Mouse (Mus musculus): ENCODE results near the gene Gipc1. TPM values are rescaled to one million over a fixed set of nuclear protein-coding genes. Genes with fewer than 3 reads are reported as not detected.

Gipc1 gene
- polyA plus RNA-seq, 1 experiment from 2014 or later: 220 TPM

DNA sequence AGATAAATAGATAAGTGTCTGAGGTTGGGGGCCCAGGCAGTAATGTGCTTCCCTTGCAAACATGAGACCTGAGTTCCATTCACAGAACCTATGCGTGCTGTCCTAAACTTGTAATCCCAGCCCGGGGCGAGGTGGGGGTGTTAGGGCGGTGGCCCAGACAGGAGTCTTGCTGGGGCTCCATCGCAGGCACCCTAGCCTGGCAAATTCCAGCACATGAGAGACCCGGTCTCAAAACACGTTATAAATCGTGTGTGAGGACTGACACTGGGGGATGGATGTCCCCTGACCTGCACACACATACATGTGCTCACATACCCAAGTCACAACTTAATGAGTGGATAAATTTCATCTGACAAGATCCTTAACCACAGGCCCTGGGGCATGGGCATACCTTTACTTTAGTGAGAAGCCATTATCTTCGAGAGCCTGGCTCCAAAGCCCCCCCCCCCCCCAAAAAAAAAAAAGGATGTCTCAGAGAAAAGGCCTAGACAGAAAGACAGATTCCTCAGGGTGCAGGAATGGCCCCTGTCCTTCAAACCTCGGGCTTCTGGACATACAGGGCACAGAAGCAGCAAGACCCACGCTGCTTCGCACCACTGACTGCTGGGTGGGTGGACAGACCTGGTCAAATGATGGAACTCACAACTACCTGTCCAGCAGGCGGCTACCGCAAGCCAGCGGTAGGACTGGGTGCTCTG lies 30.6 kb upstream of the Gipc1 start:
- no peaks in the 10 kb centered on the region for H3K27me3 ChIP-seq
- H3K9ac ChIP-seq: peak overlapping the region; percentile 42
- 56% methylated on average over 15 of the region's 15 CpGs for WGBS
- H3K4me2 ChIP-seq: peak overlapping the region; percentile 74
- H3K4me1 ChIP-seq: peaks cover 7% of the 10 kb centered on the region
- H3K27ac ChIP-seq: no peak overlapping the region
- no peaks in the 10 kb centered on the region for H3K9me3 ChIP-seq (replicated peaks)
- ATAC-seq (replicated peaks; ENCODE audit: low FRiP score): peak; percentile 46
- no peaks in the 10 kb centered on the region for H3K36me3 ChIP-seq
- peak overlapping the region; percentile 46 for H3K4me3 ChIP-seq (replicated peaks)

DNA sequence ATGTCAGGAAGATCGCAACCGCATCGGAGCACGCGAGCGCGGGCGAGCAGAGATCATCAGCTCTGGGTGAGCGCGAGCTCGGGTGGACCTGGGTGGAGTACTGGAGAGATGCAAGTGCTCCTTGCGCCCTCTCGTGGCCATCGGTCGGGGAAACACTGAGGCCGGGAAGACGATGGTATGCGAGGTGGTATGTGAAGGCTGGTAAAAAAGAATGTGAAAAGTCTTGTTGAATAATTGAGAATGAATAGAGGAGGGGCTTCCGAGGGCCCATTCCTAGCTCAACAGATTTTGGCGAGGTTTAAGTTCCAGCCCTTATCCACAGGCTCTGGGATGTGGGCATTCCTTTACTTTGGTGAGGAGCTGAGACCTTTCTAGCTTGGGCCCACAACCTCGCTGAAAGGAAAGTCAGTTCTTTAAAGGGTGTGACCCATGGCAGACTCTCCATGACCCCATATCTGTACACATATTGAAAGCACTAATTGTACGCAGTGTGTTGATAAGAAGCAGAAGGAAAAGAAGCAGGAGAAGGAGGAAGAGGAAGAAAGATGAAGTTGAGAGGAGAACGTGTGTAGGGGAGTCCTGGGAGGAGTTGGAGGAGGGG lies 30.0 kb upstream of the Gipc1 start:
- peak overlapping the region; percentile 42 for H3K9ac ChIP-seq
- ATAC-seq (replicated peaks; ENCODE audit: low FRiP score): peak; percentile 91
- no peaks in the 10 kb centered on the region for H3K36me3 ChIP-seq
- H3K4me2 ChIP-seq: peak overlapping the region; percentile 74
- H3K9me3 ChIP-seq (replicated peaks): no peaks in the 10 kb centered on the region
- H3K27ac ChIP-seq: no peak overlapping the region
- 0 out of 2 replicates have a peak, but pooled peaks cover 3% of the 10 kb centered on the region for H3K27me3 ChIP-seq
- H3K4me1 ChIP-seq: peaks cover 7% of the 10 kb centered on the region
- WGBS: 10% methylated on average over 23 of the region's 23 CpGs
- peak overlapping the region; percentile 46 for H3K4me3 ChIP-seq (replicated peaks)

DNA sequence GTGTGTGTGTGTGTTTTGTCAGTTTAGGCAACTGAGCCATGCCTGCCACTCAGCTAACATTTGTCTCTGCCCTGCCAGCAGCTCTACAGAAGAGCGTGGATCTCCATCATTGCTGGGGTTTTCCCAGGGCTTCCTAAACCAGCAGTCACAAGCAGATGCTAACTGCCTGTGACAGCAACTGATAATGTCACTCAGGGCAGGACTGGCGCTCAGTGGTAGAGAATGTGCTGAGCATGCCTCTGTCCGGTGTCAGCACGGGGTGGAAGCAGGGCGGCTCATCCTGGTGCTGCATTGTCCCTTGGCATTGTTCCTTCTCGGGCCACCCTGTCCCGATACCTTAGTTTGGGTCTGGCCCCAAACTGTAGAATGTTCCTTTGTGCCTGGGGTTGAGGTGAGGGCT lies 28.9 kb upstream of the Gipc1 start:
- no peaks in the 10 kb centered on the region for H3K36me3 ChIP-seq
- H3K4me1 ChIP-seq: peaks cover 7% of the 10 kb centered on the region
- 0 out of 2 replicates have a peak, but pooled peaks cover 3% of the 10 kb centered on the region for H3K27me3 ChIP-seq
- no peaks in the 10 kb centered on the region for H3K9me3 ChIP-seq (replicated peaks)
- no peak overlapping the region for H3K4me2 ChIP-seq
- no peak for ATAC-seq (replicated peaks; ENCODE audit: low FRiP score)
- 86% methylated on average over 7 of the region's 7 CpGs for WGBS
- H3K9ac ChIP-seq: no peak overlapping the region
- no peak overlapping the region for H3K27ac ChIP-seq
- H3K4me3 ChIP-seq (replicated peaks): no peak overlapping the region

DNA sequence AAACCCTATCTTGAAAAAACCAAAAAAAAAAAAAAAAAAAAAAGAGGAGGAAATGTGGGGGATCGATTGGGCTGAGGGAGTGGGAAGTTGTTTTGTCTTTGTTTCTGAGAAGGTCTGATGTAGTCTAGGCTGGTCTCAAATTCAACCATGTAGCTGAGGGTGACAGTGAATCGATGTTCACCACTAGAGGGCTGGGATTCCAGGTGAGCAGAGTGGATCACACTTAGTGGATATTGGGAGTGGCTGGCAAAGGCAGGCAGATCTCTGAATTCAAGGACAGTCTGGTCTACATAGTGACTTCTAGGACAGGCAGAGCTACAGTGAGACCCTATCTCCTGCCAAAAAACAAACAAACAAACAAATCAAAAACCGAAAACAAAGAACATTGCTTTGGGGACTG lies 27.7 kb upstream of the Gipc1 start:
- Histone ChIP-seq H3K4me1 (peaks cover 7% of the 10 kb centered on the region), H3K9ac (no peak overlapping the region), H3K36me3 (no peaks in the 10 kb centered on the region), H3K4me3 (replicated peaks) (no peak overlapping the region), H3K27me3 (0 out of 2 replicates have a peak, but pooled peaks cover 3% of the 10 kb centered on the region), H3K9me3 (replicated peaks) (no peaks in the 10 kb centered on the region), H3K4me2 (no peak overlapping the region), H3K27ac (no peak overlapping the region)
- ATAC-seq (replicated peaks; ENCODE audit: low FRiP score): no peak
- WGBS: 45% methylated on average over 3 of the region's 3 CpGs

DNA sequence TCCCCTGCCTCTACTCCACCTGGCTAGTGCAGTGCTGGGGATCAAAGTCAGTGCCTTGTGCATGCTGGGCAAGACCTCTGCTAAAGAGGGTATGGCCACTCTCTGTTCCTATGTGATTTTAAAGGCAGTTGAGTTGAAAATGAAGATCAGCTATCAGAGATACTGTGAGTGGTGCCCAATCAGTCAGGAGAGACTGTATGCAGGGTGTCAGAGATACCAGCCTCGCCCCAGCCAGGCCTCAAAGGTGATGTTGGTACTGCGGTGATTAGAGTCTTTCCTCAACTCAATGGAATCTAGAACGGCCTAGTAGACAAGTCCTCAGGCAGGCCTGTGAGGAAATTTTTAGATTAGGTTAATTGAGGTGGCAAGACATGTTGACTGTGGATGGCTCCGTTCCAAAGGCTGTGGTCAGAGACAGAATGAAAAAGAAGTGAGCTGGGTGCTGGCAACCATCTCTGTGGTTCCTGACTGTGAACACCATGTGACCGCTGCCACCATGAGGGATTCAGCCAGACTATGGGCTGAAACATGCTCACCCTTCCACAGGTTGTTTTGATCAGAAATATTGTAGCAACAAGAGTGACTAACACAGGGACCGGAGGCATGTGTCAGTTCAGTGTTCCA lies 26.7 kb upstream of the Gipc1 start:
- no peak for ATAC-seq (replicated peaks; ENCODE audit: low FRiP score)
- WGBS: 89% methylated on average over 6 of the region's 6 CpGs
- no peak overlapping the region for H3K9ac ChIP-seq
- H3K27me3 ChIP-seq: 0 out of 2 replicates have a peak, but pooled peaks cover 3% of the 10 kb centered on the region
- no peak overlapping the region for H3K4me2 ChIP-seq
- peaks cover 7% of the 10 kb centered on the region for H3K4me1 ChIP-seq
- H3K9me3 ChIP-seq (replicated peaks): no peaks in the 10 kb centered on the region
- H3K36me3 ChIP-seq: no peaks in the 10 kb centered on the region
- H3K4me3 ChIP-seq (replicated peaks): no peak overlapping the region
- no peak overlapping the region for H3K27ac ChIP-seq

DNA sequence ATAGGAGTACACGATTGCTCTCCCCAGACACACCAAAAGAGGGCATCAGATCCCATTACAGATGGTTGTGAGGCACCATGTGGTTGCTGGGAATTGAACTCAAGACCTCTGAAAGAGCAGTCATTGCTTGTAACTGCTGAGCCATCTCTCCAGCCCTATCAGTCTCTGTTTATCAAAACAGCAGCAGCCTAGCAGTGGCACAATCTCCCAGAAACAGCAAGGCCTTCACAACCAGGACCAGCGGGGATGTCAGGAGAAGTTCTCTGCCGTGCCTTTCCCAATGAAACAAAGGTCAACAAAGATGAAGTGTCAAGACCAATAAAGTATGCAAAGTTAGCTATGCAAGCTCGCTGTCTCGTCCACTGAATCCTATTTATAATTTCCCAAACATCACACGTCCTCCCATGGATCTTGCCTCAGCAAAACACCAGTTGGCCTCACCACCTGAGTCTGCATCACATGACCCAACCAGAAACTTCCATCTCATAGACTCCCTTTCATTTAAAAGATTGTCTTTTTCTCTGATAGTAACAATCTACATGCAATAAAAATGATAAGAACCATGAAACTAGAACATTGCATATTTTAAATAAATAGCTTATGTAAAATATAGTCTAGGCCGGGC lies 20.3 kb upstream of the Gipc1 start:
- H3K4me3 ChIP-seq (replicated peaks): no peak overlapping the region
- H3K27me3 ChIP-seq: 0 out of 2 replicates have a peak, but pooled peaks cover 3% of the 10 kb centered on the region
- ATAC-seq (replicated peaks; ENCODE audit: low FRiP score): no peak
- no peaks in the 10 kb centered on the region; the same call in 1 of the 2 replicates for H3K9me3 ChIP-seq (replicated peaks)
- H3K27ac ChIP-seq: no peak overlapping the region
- no peaks in the 10 kb centered on the region for H3K4me1 ChIP-seq
- H3K4me2 ChIP-seq: no peak overlapping the region
- H3K36me3 ChIP-seq: no peaks in the 10 kb centered on the region
- H3K9ac ChIP-seq: no peak overlapping the region
- 84% methylated on average over 7 of the region's 7 CpGs for WGBS

DNA sequence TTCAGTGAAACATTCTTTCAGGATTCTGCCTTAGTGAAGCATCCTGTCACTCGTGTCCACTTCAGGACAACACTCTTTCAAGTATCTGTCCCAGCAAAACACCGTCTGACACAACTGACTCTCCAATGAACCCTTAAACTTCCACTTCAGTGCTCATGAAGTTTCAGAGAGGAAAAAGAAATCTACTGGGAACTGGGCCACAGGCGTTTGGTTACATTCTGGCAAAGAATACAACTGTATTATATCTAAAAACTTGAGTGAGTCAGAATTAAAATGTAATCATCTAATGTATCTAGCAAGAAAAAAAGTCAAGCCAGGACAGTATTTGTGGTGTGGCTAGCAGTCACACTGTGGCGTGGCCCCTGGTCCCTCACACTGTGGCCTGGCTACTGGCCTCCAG lies 13.6 kb upstream of the Gipc1 start:
- no peak overlapping the region for H3K4me2 ChIP-seq
- no peaks in the 10 kb centered on the region for H3K36me3 ChIP-seq
- H3K27ac ChIP-seq: no peak overlapping the region
- H3K27me3 ChIP-seq: no peaks in the 10 kb centered on the region
- H3K9ac ChIP-seq: no peak overlapping the region
- H3K4me1 ChIP-seq: no peaks in the 10 kb centered on the region
- no peaks in the 10 kb centered on the region; the same call in 1 of the 2 replicates for H3K9me3 ChIP-seq (replicated peaks)
- 80% methylated on average over 4 of the region's 4 CpGs for WGBS
- H3K4me3 ChIP-seq (replicated peaks): no peak overlapping the region
- no peak for ATAC-seq (replicated peaks; ENCODE audit: low FRiP score)

DNA sequence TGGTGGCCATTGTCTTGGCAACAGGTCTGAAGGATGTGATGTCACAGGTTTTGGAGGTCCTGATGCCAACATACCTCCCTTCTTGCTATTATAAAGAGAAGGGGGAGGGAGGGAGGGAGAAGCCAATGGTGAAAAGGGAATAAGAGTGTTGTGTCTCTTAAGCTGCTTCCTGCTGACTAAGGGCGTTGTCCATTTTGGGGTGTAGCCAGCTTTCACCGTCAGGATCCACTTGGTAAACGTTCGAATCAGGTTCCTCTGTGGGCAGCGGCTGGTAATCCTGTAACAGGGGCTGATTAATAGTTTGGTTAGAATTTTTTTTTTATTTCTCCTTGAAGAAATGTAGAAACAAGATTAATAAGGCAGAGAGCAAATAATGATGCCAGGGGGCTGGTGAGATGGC lies 12.8 kb upstream of the Gipc1 start:
- 71% methylated on average over 5 of the region's 5 CpGs for WGBS
- H3K4me3 ChIP-seq (replicated peaks): no peak overlapping the region
- no peak for ATAC-seq (replicated peaks; ENCODE audit: low FRiP score)
- no peak overlapping the region for H3K4me2 ChIP-seq
- no peak overlapping the region for H3K27ac ChIP-seq
- H3K27me3 ChIP-seq: no peaks in the 10 kb centered on the region
- H3K4me1 ChIP-seq: no peaks in the 10 kb centered on the region
- no peaks in the 10 kb centered on the region for H3K36me3 ChIP-seq
- H3K9ac ChIP-seq: no peak overlapping the region
- H3K9me3 ChIP-seq (replicated peaks): no peaks in the 10 kb centered on the region; the same call in 1 of the 2 replicates

DNA sequence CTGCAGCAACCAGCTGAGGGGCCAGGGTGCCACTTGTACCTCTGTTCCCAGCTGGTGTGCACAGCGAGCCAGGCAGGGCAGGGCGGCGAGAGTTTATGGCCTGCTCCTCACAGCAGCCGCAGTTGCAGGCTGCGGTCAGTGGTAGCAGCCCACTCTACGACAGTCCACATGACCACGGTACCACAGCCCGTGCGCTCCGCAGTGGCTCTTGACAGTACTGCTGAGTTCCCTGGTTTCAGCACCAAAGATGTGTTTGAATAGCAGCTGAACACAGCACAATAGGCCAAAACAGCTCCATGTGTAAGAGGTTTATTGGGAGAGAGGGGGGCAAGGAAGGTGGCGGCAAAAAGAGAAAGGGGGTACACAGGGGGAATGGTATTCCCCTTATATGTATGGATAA lies 5.0 kb upstream of the Gipc1 start:
- Histone ChIP-seq H3K9ac (no peak overlapping the region), H3K9me3 (replicated peaks) (no peaks in the 10 kb centered on the region), H3K27me3 (no peaks in the 10 kb centered on the region), H3K27ac (no peak overlapping the region), H3K4me3 (replicated peaks) (no peak overlapping the region), H3K4me2 (no peak overlapping the region), H3K36me3 (no peaks in the 10 kb centered on the region), H3K4me1 (0 out of 2 replicates have a peak, but pooled peaks cover 4% of the 10 kb centered on the region)
- WGBS: 91% methylated on average over 11 of the region's 11 CpGs
- no peak for ATAC-seq (replicated peaks; ENCODE audit: low FRiP score)

DNA sequence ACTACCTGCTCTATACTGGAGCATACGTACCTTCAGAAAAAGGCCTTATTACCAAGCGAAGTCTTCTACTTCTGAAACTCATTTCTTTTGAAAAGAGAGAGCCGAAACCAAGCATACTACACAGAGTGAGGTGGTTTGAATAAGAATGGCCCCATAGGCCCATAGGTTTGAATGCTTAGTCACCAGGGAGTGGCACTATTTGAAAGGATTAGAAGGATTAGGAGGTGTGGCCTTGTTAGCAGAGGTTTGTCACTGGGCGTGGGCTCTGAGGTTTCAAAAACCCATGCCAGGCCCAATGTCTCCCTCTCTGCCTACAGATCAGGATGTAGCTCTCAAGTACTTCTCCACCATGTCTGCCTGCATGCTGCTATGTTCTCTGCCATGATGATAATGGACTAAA lies 4.4 kb upstream of the Gipc1 start:
- 93% methylated on average over 4 of the region's 4 CpGs for WGBS
- Histone ChIP-seq H3K4me2 (no peak overlapping the region), H3K9me3 (replicated peaks) (no peaks in the 10 kb centered on the region), H3K9ac (no peak overlapping the region), H3K27ac (no peak overlapping the region), H3K36me3 (no peaks in the 10 kb centered on the region), H3K4me3 (replicated peaks) (no peak overlapping the region), H3K27me3 (no peaks in the 10 kb centered on the region), H3K4me1 (peaks cover 4% of the 10 kb centered on the region)
- no peak for ATAC-seq (replicated peaks; ENCODE audit: low FRiP score)

DNA sequence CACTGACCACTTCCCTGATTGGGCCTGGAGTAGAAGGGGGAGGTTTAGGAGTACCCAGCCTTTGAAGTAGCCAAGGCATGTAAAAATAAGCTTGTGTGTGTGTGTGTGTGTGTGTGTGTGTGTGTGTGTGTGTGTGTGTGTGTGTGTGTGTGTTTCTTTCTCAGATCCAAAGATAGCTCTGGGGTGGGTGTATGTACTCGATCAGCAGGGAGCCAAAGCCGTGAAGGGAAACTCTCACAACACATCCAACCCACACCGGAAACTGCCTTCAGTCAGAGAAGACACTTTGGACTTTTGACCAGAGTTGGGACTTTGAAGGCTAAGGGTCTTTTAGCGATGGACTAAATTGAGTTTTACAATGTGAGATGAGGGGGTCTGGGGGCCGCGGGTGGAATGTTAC lies 2.8 kb upstream of the Gipc1 start:
- Histone ChIP-seq H3K9me3 (replicated peaks) (no peaks in the 10 kb centered on the region), H3K27ac (no peak overlapping the region), H3K27me3 (no peaks in the 10 kb centered on the region), H3K4me2 (no peak overlapping the region), H3K36me3 (0 out of 2 replicates have a peak, but pooled peaks cover 3% of the 10 kb centered on the region), H3K4me3 (replicated peaks) (no peak overlapping the region), H3K4me1 (peaks cover 19% of the 10 kb centered on the region), H3K9ac (no peak overlapping the region)
- ATAC-seq (replicated peaks; ENCODE audit: low FRiP score): no peak
- 93% methylated on average over 6 of the region's 6 CpGs for WGBS

Data from kidney, embryonic 15.5 days (tissue).